Mouse (Mus musculus): ENCODE data around the gene Ift52. TPM values are rescaled to one million over a fixed set of nuclear protein-coding genes. Genes with fewer than 3 reads are reported as not detected.

Gene Ift52
- 119 TPM for polyA plus RNA-seq (2014; fragmentation: Illumina TruSeq; extraction: RNeasy Lipid Tissue Mini Kit (QIAGEN cat#74804); ENCODE audit: low read depth, low replicate concordance)

GRCm38 (mm10) chr2:163016916-163017743, at the start of gene Ift52:
Gene Ift52 (plus strand): TSS chr2:163017354.

GRCm38 (mm10) chr2:162987218-162987617, 29.9 kb upstream of the Ift52 start, which contains the start of gene Sgk2:
Gene Sgk2 (plus strand): TSS chr2:162987330.

GRCm38 (mm10) chr2:163054335-163054840, 37.2 kb downstream of the Ift52 start, which contains the start of gene Mybl2:
Gene Mybl2 (plus strand): TSS chr2:163054687.

GRCm38 (mm10) chr2:163087728-163088127, 70.6 kb downstream of the Ift52 start, which contains the start of gene Gtsf1l:
Gene Gtsf1l (minus strand): TSS chr2:163087855.

Other genes with a start within 250 kb of the Ift52 start
- 312 TPM for gene Srsf6, start 85.8 kb upstream of the Ift52 start, polyA plus RNA-seq (2014; fragmentation: Illumina TruSeq; extraction: RNeasy Lipid Tissue Mini Kit (QIAGEN cat#74804); ENCODE audit: low read depth, low replicate concordance)
- not detected for gene L3mbtl1, start 73.9 kb upstream of the Ift52 start, polyA plus RNA-seq (2014; fragmentation: Illumina TruSeq; extraction: RNeasy Lipid Tissue Mini Kit (QIAGEN cat#74804); ENCODE audit: low read depth, low replicate concordance)
- 12.8 TPM for gene Sgk2, start 30.0 kb upstream of the Ift52 start, polyA plus RNA-seq (2014; fragmentation: Illumina TruSeq; extraction: RNeasy Lipid Tissue Mini Kit (QIAGEN cat#74804); ENCODE audit: low read depth, low replicate concordance)
- gene Mybl2, start 37.3 kb downstream of the Ift52 start, polyA plus RNA-seq (2014; fragmentation: Illumina TruSeq; extraction: RNeasy Lipid Tissue Mini Kit (QIAGEN cat#74804); ENCODE audit: low read depth, low replicate concordance) = 0.73 TPM
- not detected for gene Gtsf1l, start 70.5 kb downstream of the Ift52 start, polyA plus RNA-seq (2014; fragmentation: Illumina TruSeq; extraction: RNeasy Lipid Tissue Mini Kit (QIAGEN cat#74804); ENCODE audit: low read depth, low replicate concordance)
- gene Tox2, start 185.8 kb downstream of the Ift52 start, polyA plus RNA-seq (2014; fragmentation: Illumina TruSeq; extraction: RNeasy Lipid Tissue Mini Kit (QIAGEN cat#74804); ENCODE audit: low read depth, low replicate concordance) = 2.0 TPM

Measured in sigmoid colon, adult 10 weeks (tissue).